Mouse (Mus musculus) induced T-regulatory cell, adult 2 months (primary cell): ENCODE measurements around the gene Tnks1bp1.
A peak's percentile ranks its signal among the peaks of the same experiment; 100 is the strongest.

Experiments used
- DNase-seq: peaks from one replicate; pipeline ENCODE4 v3.0.0-alpha.2; 2012; ENCODE audit warnings: low read depth

Gene Tnks1bp1

GRCm38 (mm10) chr2:85047596-85048167 is at the start of gene Tnks1bp1:
Tnks1bp1 (plus strand) TSS chr2:85048022.
- DNase-seq: peak; percentile 97

- no peak for DNase-seq
Measured at GRCm38 (mm10) chr2:84999486-85000181, 48.2 kb upstream of the Tnks1bp1 start.

GRCm38 (mm10) chr2:85001497-85001896 is 46.3 kb upstream of the Tnks1bp1 start:
- no peak for DNase-seq

- no peak for DNase-seq
Measured at GRCm38 (mm10) chr2:85002575-85002974, 45.2 kb upstream of the Tnks1bp1 start.

GRCm38 (mm10) chr2:85004341-85004740 is 43.5 kb upstream of the Tnks1bp1 start:
- DNase-seq: no peak

GRCm38 (mm10) chr2:85006600-85006999 is 41.2 kb upstream of the Tnks1bp1 start:
- no peak for DNase-seq

GRCm38 (mm10) chr2:85007729-85008128 is 40.1 kb upstream of the Tnks1bp1 start:
- DNase-seq: peak; percentile 61

- no peak for DNase-seq
Measured at GRCm38 (mm10) chr2:85009212-85009611, 38.6 kb upstream of the Tnks1bp1 start.

GRCm38 (mm10) chr2:85011906-85012604 is 35.8 kb upstream of the Tnks1bp1 start:
- DNase-seq: no peak

GRCm38 (mm10) chr2:85012679-85013078 is 35.1 kb upstream of the Tnks1bp1 start:
- DNase-seq: no peak

- peak; percentile 44 for DNase-seq
Measured at GRCm38 (mm10) chr2:85013826-85014587, 33.8 kb upstream of the Tnks1bp1 start.

- no peak for DNase-seq
Measured at GRCm38 (mm10) chr2:85014588-85014982, 33.2 kb upstream of the Tnks1bp1 start.

- DNase-seq: no peak
Measured at GRCm38 (mm10) chr2:85022043-85022442, 25.8 kb upstream of the Tnks1bp1 start.

- no peak for DNase-seq
Measured at GRCm38 (mm10) chr2:85026178-85026577, 21.6 kb upstream of the Tnks1bp1 start.

- no peak for DNase-seq
Measured at GRCm38 (mm10) chr2:85027281-85027680, 20.5 kb upstream of the Tnks1bp1 start.

- no peak for DNase-seq
Measured at GRCm38 (mm10) chr2:85029897-85030296, 17.9 kb upstream of the Tnks1bp1 start.

- no peak for DNase-seq
Measured at GRCm38 (mm10) chr2:85030989-85031388, 16.8 kb upstream of the Tnks1bp1 start.

- no peak for DNase-seq
Measured at GRCm38 (mm10) chr2:85033121-85033520, 14.7 kb upstream of the Tnks1bp1 start.

- DNase-seq: peak; percentile 16
Measured at GRCm38 (mm10) chr2:85034169-85034568, 13.7 kb upstream of the Tnks1bp1 start.

- no peak for DNase-seq
Measured at GRCm38 (mm10) chr2:85036507-85037046, 11.2 kb upstream of the Tnks1bp1 start.

- peak; percentile 96 for DNase-seq
Measured at GRCm38 (mm10) chr2:85037047-85038026, 10.5 kb upstream of the Tnks1bp1 start, which contains the start of the genes Ssrp1 and P2rx3. Ssrp1 (plus strand) TSS chr2:85037234. P2rx3 (minus strand) TSS chr2:85037462.
